Mouse (Mus musculus) right cerebral cortex, adult 18-20 months (tissue): Measurements from ENCODE around the gene Pard6a.

ENCODE experiments used
- DNase-seq: peaks from one replicate; pipeline ENCODE4 v3.0.0; 2022; ENCODE audit warnings: mixed read lengths

Gene Pard6a

GRCm38 (mm10) chr8:105702001-105702401 is 1.1 kb downstream of the Pard6a start:
- peak; percentile 32 for DNase-seq

GRCm38 (mm10) chr8:105702731-105703415 is 1.9 kb downstream of the Pard6a start:
- DNase-seq: no peak

GRCm38 (mm10) chr8:105704146-105704812 is 3.3 kb downstream of the Pard6a start:
- DNase-seq: no peak

GRCm38 (mm10) chr8:105704955-105705354 is 4.0 kb downstream of the Pard6a start:
- DNase-seq: no peak

- DNase-seq: no peak
These were observed 5.5 kb downstream of the Pard6a start for GRCm38 (mm10) chr8:105706426-105706825.

GRCm38 (mm10) chr8:105707498-105708403 is 6.8 kb downstream of the Pard6a start, which contains the start of the genes 4933405L10Rik and Enkd1:
Gene 4933405L10Rik, plus strand, starts transcription at chr8:105707655.
Gene Enkd1, minus strand, starts transcription at chr8:105708210.
- peak; percentile 91 for DNase-seq

- DNase-seq: no peak
These were observed 7.7 kb downstream of the Pard6a start for GRCm38 (mm10) chr8:105708675-105709074.

- no peak for DNase-seq
These were observed 8.4 kb downstream of the Pard6a start for GRCm38 (mm10) chr8:105709317-105709716.

- no peak for DNase-seq
These were observed 11.3 kb downstream of the Pard6a start for GRCm38 (mm10) chr8:105712286-105712685.

- DNase-seq: peak; percentile 73
These were observed 13.2 kb downstream of the Pard6a start for GRCm38 (mm10) chr8:105714139-105714538.

GRCm38 (mm10) chr8:105715042-105715441 is 14.1 kb downstream of the Pard6a start:
- no peak for DNase-seq

- DNase-seq: no peak
These were observed 15.5 kb downstream of the Pard6a start for GRCm38 (mm10) chr8:105716302-105716945.

- no peak for DNase-seq
These were observed 18.7 kb downstream of the Pard6a start for GRCm38 (mm10) chr8:105719637-105720036.

- no peak for DNase-seq
These were observed 21.9 kb downstream of the Pard6a start for GRCm38 (mm10) chr8:105722861-105723260.

- DNase-seq: no peak
These were observed 24.8 kb downstream of the Pard6a start for GRCm38 (mm10) chr8:105725726-105726125.

GRCm38 (mm10) chr8:105727397-105728124 is 26.6 kb downstream of the Pard6a start:
- no peak for DNase-seq

GRCm38 (mm10) chr8:105732186-105732585 is 31.2 kb downstream of the Pard6a start:
- no peak for DNase-seq

GRCm38 (mm10) chr8:105739216-105739615 is 38.3 kb downstream of the Pard6a start:
- no peak for DNase-seq

- no peak for DNase-seq
These were observed 42.4 kb downstream of the Pard6a start for GRCm38 (mm10) chr8:105743301-105743700.

GRCm38 (mm10) chr8:105750606-105751005 is 49.7 kb downstream of the Pard6a start:
- DNase-seq: peak; percentile 28
